8 mouse cellular contexts compared by ENCODE assay signal in the genomic region with DNA sequence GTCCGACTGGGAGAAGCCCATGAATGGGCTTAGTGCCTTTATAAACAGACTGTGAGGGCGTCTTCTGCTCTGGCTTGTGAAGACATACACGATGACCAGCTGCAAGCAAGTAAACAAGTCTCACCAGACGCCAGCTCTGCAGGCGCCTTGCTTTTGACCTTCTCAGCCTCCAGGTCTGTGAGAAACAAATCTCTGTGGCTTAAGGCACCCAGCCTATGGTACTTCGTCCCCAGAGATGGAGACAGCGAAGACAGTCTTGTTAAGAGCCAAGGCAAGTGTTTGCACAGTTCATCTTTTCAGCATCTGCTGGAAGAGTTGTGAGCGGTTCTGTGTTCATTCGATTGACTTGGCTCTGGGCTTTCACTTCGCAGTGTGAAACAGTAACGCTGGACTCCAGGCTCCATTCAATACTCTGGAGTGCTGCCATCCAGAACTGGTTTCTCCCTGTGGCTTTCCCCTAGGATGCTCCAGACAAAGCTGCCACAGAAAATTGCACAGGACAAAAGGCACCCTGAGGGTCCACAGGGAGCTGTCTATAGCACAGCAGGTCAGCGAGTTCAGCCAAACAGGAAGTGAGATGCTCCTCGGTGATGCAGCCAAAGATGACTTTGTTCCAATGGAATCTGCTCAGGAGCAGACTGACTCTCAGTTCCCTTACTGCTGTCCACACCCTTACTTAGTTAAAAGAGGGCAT.
DNase-seq lines count a peak whose midpoint lies in the region; ATAC-seq lines count a peak whose summit lies in the region.

No protein-coding gene starts in this region.

- H3K27ac ChIP-seq in hindbrain, embryonic 14.5 days, result peak overlapping the region; percentile 15

- H3K4me2 ChIP-seq in hindbrain, embryonic 14.5 days (replicated peaks), result no peak overlapping the region

- peak; percentile 6 for DNase-seq in adrenal gland, postnatal 14 days
- DNase-seq in adrenal gland, postnatal 4 days (ENCODE audit: low spot score in 2 of 2), result no peak
- DNase-seq in urinary bladder, postnatal 14 days (ENCODE audit: low spot score), result peak; percentile 6
- no peak for DNase-seq in urinary bladder, adult 2 months (ENCODE audit: low spot score)
- DNase-seq in hindbrain, embryonic 14.5 days (ENCODE audit: low spot score), result peak; percentile 50
- no peak for DNase-seq in thymus, adult 18-20 months
- DNase-seq in frontal cortex, postnatal 14 days (ENCODE audit: low spot score in 2 of 2), result no peak
- no peak for DNase-seq in layer of hippocampus, adult 11-12 months (ENCODE audit: low spot score)

- H3K36me3 ChIP-seq in hindbrain, embryonic 14.5 days (replicated peaks; ENCODE audit: control insufficient read depth, insufficient read depth), result no peaks in the 10 kb centered on the region

- H3K9me3 ChIP-seq in hindbrain, embryonic 14.5 days (ENCODE audit: control insufficient read depth, low read length), result no peaks in the 10 kb centered on the region

- WGBS in hindbrain, embryonic 14.5 days, result 40% methylated on average over 13 of the region's 13 CpGs

- H3K27me3 ChIP-seq in hindbrain, embryonic 14.5 days (ENCODE audit: control insufficient read depth, insufficient read depth, low read length), result no peaks in the 10 kb centered on the region

- ATAC-seq in hindbrain, embryonic 14.5 days (ENCODE audit: low FRiP score), result peak; percentile 87

- H3K4me3 ChIP-seq in hindbrain, embryonic 14.5 days (replicated peaks; ENCODE audit: low read length), result no peak overlapping the region

- no peak overlapping the region for H3K9ac ChIP-seq in hindbrain, embryonic 14.5 days

- peaks cover 7% of the 10 kb centered on the region; the same call in 1 of the 2 replicates for H3K4me1 ChIP-seq in hindbrain, embryonic 14.5 days (replicated peaks; ENCODE audit: control insufficient read depth, insufficient read depth, low read length)

Comparison
In these comparisons a context has a peak if more than half of its experiments do, and no peak if none do; other contexts are left out.
1. DNase-seq: peak in adrenal gland, postnatal 14 days (single experiment), urinary bladder, postnatal 14 days (single experiment) and hindbrain, embryonic 14.5 days (single experiment); none in adrenal gland, postnatal 4 days (0 of 2), urinary bladder, adult 2 months (single experiment), thymus, adult 18-20 months (0 of 2), frontal cortex, postnatal 14 days (0 of 2) and layer of hippocampus, adult 11-12 months (single experiment).